Mouse (Mus musculus) adrenal gland, postnatal 14 days (tissue): ENCODE data around the gene Gm8362. TPM values are rescaled to one million over a fixed set of nuclear protein-coding genes. Genes with fewer than 3 reads are reported as not detected.
"Not testable (repeated sequence)": the region's sequence is repeated elsewhere in the genome, so short reads cannot be mapped to it uniquely, and the experiment has no call there.

Experiments
- DNase-seq: peaks from one replicate; pipeline ENCODE4 v3.0.0; 2021; ENCODE audit warnings: mixed read lengths
- long read RNA-seq, 2 experiments: library from polyadenylated mRNA; stranded (forward); transcript quantifications; one replicate each; pipeline ENCODE4 v2.0.0; 2021
- total RNA-seq: library from RNA; stranded (reverse); gene quantifications from 2 replicates; pipeline ENCODE4 v1.2.3, GENCODE M21; 2021

Gene Gm8362
- not detected in 2 replicates for total RNA-seq
- long read RNA-seq, experiment 1 = 0 reads
- long read RNA-seq, experiment 2 = 0 reads

- not testable (repeated sequence) for DNase-seq
Observed at GRCm38 (mm10) chr14:6774311-6774710, at the start of gene Gm8362. TSS of gene Gm8362 (minus strand) at chr14:6774411.

- not testable (repeated sequence) for DNase-seq
Observed at GRCm38 (mm10) chr14:6823297-6823696, 49.1 kb upstream of the Gm8362 start.

- not testable (repeated sequence) for DNase-seq
Observed at GRCm38 (mm10) chr14:6757231-6757536, 17.0 kb downstream of the Gm8362 start.

GRCm38 (mm10) chr14:6756384-6757230, 17.6 kb downstream of the Gm8362 start:
- not testable (repeated sequence) for DNase-seq

- not testable (repeated sequence) for DNase-seq
Observed at GRCm38 (mm10) chr14:6742232-6742631, 32.0 kb downstream of the Gm8362 start, which contains the start of gene Gm3636. TSS of gene Gm3636 (minus strand) at chr14:6742332.

- DNase-seq = not testable (repeated sequence)
Observed at GRCm38 (mm10) chr14:6720151-6720550, 54.1 kb downstream of the Gm8362 start, which contains the start of gene Gm8050. TSS of gene Gm8050 (minus strand) at chr14:6720251.

Other genes with a start within 250 kb of the Gm8362 start
- gene Gm8356, start 237.1 kb downstream of the Gm8362 start, total RNA-seq = not detected in 2 replicates
- 0.78 and 0.98 TPM in 2 replicates for gene Gm3629, start 183.8 kb downstream of the Gm8362 start, total RNA-seq
- not detected in 2 replicates for gene Gm3460, start 152.0 kb downstream of the Gm8362 start, total RNA-seq
- gene Gm10251, start 90.2 kb downstream of the Gm8362 start, total RNA-seq = not detected in 2 replicates
- not detected in 2 replicates for gene Gm8050, start 54.2 kb downstream of the Gm8362 start, total RNA-seq
- 0.94 and 1.1 TPM in 2 replicates for gene Gm3636, start 32.1 kb downstream of the Gm8362 start, total RNA-seq
- not detected in 2 replicates for gene Gm3642, start 65.9 kb upstream of the Gm8362 start, total RNA-seq
- gene Gm3667, start 115.6 kb upstream of the Gm8362 start, total RNA-seq = 0.41 and 0.90 TPM in 2 replicates
- gene Gm6356, start 199.4 kb upstream of the Gm8362 start, total RNA-seq = not detected in 2 replicates